Mouse (Mus musculus) adrenal gland, adult 8-10 months (tissue): ENCODE results near the gene Srgap1. TPM values are rescaled to one million over a fixed set of nuclear protein-coding genes. Genes with fewer than 3 reads are reported as not detected.
A peak's percentile ranks its signal among the peaks of the same experiment; 100 is the strongest.

ENCODE experiments used
- DNase-seq: peaks from one replicate; pipeline ENCODE4 v3.0.0; 2022
- total RNA-seq, 4 experiments: library from RNA; stranded (reverse); gene quantifications; 2 replicates each; pipeline ENCODE4 v1.2.4; 2022

Gene Srgap1
- total RNA-seq, 4 experiments from 2014 or later = 1.2 to 2.0 (median 1.6) TPM

DNA sequence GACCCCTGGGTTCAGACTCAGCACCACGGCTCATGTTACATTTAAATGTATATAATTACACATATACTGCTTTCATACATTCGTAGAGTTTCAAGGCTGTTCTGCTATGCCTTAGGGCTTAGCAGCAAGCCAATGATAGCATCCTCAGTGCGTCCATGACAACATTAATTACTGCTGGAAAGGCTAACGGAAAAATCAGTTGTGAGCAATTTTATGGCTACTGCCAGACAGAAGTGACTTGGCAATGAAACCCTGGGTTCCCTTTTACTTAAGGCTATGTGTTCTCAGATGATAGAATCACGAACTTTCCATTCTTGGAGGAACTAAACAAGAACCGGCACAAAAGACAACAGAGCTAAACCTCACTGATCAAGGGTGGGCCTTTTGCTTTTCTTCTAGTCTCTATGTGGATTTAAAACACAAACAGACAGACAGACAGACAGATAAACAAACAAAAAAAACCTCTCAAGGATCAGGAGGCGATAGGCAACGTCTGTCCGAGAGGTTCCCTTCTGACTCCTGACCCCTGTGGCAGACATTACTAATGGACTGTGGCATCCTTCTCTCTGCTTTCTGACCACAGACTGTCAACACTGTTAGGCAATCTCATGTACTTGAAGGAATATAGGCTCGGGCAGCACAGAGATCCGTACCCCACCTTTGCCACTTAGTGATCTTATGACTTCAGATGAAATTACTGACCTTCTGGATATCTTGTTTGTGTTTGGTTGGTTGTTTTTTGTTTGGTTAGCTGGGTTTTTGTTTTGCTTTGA, 85.8 kb downstream of the Srgap1 start:
- DNase-seq = no peak

DNA sequence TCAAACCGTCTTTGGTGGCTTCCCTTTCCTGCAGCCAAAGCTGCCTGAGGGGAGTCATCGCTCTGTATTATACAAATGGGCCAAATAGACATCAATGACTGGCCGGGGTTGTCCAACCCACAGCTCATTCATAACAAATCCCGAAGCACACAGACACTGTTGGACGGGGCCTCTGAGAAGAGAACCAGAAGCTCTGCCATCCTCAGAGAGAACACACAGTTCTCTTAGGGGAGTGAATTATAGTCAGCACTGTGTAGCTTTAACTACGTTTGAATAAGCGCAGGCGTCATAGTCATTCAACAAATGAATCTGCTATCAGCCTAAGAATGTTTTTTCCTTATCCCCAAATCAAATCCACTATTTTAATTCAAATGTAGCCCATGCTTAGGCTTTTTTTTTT, 88.4 kb downstream of the Srgap1 start:
- DNase-seq = no peak

DNA sequence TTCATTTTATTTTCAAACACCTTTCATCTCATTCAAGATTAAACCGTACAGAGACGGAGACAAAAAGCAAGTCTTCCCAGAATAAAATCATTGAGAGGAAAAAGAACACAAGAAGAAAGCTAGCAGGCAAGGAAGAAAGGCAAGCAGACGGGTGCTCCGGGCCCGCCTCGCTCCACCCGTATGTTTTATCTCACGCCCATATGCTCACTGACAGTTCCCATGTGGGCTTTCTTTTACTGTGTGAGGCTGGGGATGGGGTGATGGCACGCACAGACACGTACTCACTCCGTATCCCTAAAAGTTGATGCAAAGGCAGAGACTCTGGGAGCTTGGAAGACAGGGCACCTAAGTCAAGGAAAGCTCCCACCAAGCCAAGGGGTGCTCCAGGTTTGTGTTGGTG, 90.6 kb downstream of the Srgap1 start:
- DNase-seq = no peak

DNA sequence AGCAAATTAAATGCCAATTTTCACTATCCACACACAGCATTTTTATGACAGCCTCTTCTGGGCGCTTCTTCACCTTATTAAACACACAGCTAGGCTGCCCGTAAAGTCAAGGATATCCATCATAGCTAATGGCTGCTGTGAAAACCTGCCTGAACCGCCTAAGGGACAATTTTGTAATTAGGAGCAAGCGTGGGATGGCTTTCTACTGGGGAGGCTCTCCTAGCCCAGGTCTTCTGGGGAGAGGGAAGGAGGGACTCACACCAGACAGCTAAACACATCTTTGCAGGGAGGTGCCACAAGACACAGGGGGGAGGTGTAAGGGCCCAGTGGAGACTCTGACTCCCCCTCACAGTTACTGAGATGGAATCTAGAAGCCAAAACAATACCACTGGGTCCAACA, 91.4 kb downstream of the Srgap1 start:
- no peak for DNase-seq

GRCm38 (mm10) chr10:121954877-121955276, 92.2 kb downstream of the Srgap1 start:
- no peak for DNase-seq

DNA sequence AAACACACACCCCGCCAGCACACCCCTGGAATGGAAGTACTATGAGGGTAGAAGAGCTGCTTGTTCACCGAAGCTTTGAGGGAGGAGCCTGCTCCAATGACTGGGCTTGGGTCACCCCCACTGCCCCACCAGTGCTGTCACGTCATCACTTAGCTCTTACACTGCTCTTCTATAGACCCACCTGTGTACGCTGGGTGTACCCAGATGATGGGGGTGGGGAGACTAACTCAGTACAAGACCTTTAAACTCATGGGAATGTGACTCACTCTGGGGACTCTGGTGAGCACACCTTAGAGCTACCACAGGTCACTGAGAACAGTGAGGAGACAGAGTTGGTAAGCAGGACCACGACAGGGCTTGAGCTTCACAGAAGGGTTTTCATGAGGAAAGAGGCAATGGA, 94.1 kb downstream of the Srgap1 start:
- no peak for DNase-seq

- no peak for DNase-seq
Observed at GRCm38 (mm10) chr10:121946173-121946572, 100.9 kb downstream of the Srgap1 start.

- DNase-seq = no peak
Observed at GRCm38 (mm10) chr10:121931909-121932308, 115.2 kb downstream of the Srgap1 start.

- no peak for DNase-seq
Observed at GRCm38 (mm10) chr10:121926094-121926493, 121.0 kb downstream of the Srgap1 start.

- no peak for DNase-seq
Observed at GRCm38 (mm10) chr10:121919016-121919415, 128.1 kb downstream of the Srgap1 start.

DNA sequence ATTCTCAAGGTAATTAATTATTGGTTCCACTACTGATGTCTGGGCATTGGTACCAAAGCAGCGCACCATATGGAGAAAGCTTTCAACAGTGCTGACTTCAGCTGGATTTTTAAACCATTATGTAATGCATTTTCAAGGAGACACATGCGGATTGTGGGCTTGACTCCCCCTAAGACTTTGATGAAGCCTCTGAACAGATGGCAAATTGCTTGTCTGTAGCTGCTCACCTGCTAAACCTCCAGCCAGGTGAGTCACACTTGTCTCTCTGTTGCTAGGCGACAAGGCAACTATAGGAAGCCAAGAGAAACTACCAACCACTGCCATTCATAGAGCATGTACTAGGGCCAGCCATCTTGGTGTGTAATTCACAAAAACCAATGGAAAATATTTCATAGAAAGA, 128.5 kb downstream of the Srgap1 start:
- no peak for DNase-seq

- no peak for DNase-seq
Observed at GRCm38 (mm10) chr10:121915530-121915929, 131.6 kb downstream of the Srgap1 start.

GRCm38 (mm10) chr10:121904137-121904536, 143.0 kb downstream of the Srgap1 start:
- DNase-seq = peak; percentile 59

DNA sequence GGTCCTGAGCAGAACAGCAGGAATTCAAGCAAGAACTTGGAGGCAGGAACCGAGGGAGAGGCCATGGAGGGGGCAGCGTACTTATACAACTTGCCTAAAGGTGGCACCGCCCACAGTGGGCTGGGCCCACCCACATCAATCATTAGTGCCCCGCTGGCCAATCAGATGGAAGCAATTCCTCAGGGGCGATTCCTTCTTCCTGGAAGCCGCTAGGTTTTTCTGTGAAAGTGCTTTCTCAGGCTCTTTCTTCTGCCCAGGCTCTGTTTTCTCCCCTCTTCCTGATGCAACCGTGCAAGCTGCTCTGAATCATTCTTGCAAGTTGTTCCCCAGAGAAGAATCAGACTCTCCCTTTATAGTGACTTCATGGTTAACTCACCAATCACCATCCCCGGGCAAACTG, 144.5 kb downstream of the Srgap1 start:
- no peak for DNase-seq

GRCm38 (mm10) chr10:121900772-121901171, 146.3 kb downstream of the Srgap1 start:
- no peak for DNase-seq

DNA sequence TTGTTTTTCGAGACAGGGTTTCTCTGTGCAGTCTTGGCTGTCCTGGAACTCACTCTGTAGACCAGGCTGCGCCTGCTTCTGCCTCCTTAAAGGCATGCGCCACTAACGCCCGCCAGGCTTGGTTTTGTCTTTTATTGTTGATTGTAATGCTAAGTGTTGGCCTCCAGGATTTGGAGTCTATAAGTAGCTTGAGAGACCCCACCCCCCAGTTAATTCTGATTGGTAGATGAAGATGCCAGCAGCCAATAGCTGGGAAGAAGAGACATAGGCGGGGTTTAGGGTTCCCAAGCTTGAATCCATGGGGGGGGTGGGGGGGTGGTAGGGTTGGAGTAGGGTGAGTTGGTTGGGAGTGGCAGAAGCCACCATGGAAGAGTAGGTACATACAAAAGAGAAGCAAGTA, 147.4 kb downstream of the Srgap1 start:
- DNase-seq = no peak

- no peak for DNase-seq
Observed at GRCm38 (mm10) chr10:121897835-121898370, 149.2 kb downstream of the Srgap1 start.

- DNase-seq = no peak
Observed at GRCm38 (mm10) chr10:121891390-121892067, 155.6 kb downstream of the Srgap1 start.

DNA sequence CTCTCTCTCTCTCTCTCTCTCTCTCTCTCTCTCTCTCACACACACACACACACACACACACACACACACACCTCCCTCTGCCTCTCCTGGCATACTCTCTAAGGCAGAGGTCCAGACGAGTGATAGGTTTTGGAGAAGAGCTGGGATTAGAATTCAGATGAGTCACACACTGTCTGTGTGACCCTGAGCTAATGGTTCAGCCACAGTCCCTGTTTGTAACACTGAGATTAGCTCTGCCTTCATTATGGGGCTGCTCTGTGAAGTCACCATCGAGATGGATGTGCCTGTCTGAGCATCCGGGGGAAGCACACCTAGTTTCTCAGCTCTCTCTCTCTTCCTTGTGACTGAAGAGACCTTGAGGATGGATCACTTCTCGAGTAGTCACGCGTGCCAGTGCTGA, 157.1 kb downstream of the Srgap1 start:
- DNase-seq = peak; percentile 10

DNA sequence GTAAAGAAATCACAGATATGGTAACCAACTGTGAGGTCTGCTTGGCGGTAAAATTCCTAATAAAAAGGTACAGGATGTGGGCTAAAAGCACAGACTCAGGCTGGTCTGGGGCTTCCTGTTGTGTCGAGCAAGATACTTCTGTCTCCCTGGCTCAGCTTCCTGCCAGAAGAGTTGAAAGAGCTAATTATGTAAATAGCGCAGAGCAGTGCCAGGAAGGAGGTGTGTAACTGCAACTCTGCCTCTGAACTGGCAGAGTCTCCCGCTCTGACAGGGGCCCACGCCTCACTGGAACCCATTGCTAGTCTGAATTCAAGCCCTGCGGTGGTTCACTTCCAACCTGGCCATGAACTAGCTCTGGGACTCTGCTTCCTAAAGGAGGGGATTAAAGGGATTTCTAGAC, 160.3 kb downstream of the Srgap1 start:
- DNase-seq = no peak

DNA sequence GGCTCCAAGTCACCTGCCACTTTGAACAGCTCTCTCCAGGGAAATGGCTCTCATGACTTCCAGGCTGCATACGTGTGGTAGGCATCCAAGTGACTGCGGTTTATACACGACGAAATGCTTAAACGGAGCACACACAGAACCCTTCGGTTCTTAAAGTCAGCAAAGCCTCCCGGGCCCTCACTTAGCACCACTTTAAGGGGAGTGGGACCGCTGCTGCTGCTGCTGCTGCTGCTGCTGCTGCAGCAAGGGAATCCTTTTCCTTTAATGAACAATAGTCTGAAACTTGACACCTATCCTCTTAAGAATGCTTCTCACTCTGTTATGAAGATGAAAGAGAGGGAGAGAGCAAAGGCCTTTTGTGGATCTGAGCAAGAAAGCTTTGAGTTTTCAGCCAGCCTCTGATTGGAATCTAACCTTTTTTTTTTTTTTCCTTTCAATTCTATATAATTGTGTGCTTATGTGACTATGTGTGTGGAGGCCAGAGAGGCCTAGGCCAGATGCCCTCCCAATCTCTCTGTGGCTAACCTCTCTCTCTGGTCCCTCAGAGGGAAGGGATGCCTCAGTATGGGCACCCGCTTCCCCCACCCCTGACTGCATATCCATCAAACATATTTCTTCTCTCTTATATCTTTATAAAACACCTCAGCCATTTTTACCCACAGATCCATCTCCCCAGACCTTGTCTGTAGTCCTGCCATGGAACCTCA, 161.4 kb downstream of the Srgap1 start:
- no peak for DNase-seq

DNA sequence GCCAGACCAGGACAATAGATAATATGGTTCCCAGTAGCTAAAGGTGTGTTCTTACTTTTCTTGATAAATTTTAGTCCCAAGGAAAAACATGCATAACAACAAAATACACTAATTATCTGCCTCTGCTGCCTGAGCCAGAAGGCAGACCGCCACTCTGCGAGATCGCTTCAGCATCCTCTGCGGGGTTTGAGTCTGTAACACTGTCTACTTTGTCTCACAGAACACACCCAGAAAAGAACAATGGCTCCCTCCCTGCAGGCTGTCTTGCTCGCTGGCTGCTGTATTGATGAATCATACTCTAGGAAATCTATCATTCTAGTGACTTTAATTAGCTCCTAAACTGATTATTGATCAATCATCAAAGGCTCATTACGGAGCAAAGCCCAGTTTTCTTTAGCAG, 164.7 kb downstream of the Srgap1 start:
- DNase-seq = no peak

GRCm38 (mm10) chr10:121878855-121879254, 168.3 kb downstream of the Srgap1 start:
- no peak for DNase-seq
